Mouse (Mus musculus): ENCODE data around the gene Parvg. TPM values are rescaled to one million over a fixed set of nuclear protein-coding genes. Genes with fewer than 3 reads are reported as not detected.
"Not testable (repeated sequence)": the region's sequence is repeated elsewhere in the genome, so short reads cannot be mapped to it uniquely, and the experiment has no call there.

Gene Parvg
- polyA plus RNA-seq (2015; fragmentation: Nextera tagmentation; extraction: Ambion mirVana) = 0.75 and 1.0 TPM in 2 replicates

GRCm38 (mm10) chr15:84323966-84324869 is at the start of gene Parvg:
Gene Parvg, plus strand, starts transcription at chr15:84324026.
- Histone ChIP-seq H3K27ac (replicated peaks) (no peak within 1 kb of the TSS), H3K4me2 (replicated peaks) (no peak within 1 kb of the TSS), H3K36me3 (no peaks in the 10 kb centered on the region), H3K27me3 (no peaks in the 10 kb centered on the region), H3K4me1 (peaks cover 8% of the 10 kb centered on the region), H3K9me3 (no peaks in the 10 kb centered on the region), H3K9ac (replicated peaks) (no peak within 1 kb of the TSS), H3K4me3 (no peak within 1 kb of the TSS)
- WGBS = 85% methylated on average over 10 of the region's 10 CpGs
- ATAC-seq (replicated peaks) = no peak

- H3K4me3 ChIP-seq = no peak overlapping the region
- no peak overlapping the region for H3K27ac ChIP-seq (replicated peaks)
- H3K4me1 ChIP-seq = no peaks in the 10 kb centered on the region
- 83% methylated on average over 4 of the region's 4 CpGs for WGBS
- no peak overlapping the region for H3K4me2 ChIP-seq (replicated peaks)
- no peak for ATAC-seq (replicated peaks)
- H3K9me3 ChIP-seq = no peaks in the 10 kb centered on the region
- H3K9ac ChIP-seq (replicated peaks) = no peak overlapping the region
- no peaks in the 10 kb centered on the region for H3K36me3 ChIP-seq
- H3K27me3 ChIP-seq = no peaks in the 10 kb centered on the region
Measured at GRCm38 (mm10) chr15:84276066-84276465, 47.8 kb upstream of the Parvg start.

DNA sequence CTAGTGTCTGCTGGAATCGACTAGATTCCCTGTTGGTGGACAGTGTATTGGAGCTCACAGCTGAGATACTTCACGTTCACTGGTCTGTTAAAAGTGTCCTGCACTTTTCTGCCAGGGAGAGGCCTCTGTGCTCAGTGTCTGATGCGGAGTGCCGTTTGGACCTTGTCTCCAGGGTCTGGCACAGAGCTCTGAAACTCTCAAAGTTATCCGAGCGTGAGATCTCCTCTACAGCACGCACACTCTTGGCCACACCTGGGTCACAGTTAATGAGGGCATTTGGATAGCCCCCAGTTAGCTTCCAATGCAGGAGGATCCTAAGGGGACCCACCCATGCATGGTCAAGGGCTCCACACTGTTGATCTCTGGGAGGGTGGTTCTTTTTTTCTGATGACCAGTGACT is 45.7 kb upstream of the Parvg start:
- Histone ChIP-seq H3K36me3 (no peaks in the 10 kb centered on the region), H3K27ac (replicated peaks) (no peak overlapping the region), H3K4me1 (no peaks in the 10 kb centered on the region), H3K27me3 (no peaks in the 10 kb centered on the region), H3K4me2 (replicated peaks) (no peak overlapping the region), H3K9ac (replicated peaks) (no peak overlapping the region), H3K9me3 (no peaks in the 10 kb centered on the region), H3K4me3 (no peak overlapping the region)
- WGBS = 81% methylated on average over 7 of the region's 7 CpGs
- ATAC-seq (replicated peaks) = no peak

GRCm38 (mm10) chr15:84278656-84279055 is 45.2 kb upstream of the Parvg start:
- no peaks in the 10 kb centered on the region for H3K9me3 ChIP-seq
- no peak overlapping the region for H3K4me2 ChIP-seq (replicated peaks)
- no peaks in the 10 kb centered on the region for H3K4me1 ChIP-seq
- H3K27me3 ChIP-seq = no peaks in the 10 kb centered on the region
- H3K27ac ChIP-seq (replicated peaks) = no peak overlapping the region
- H3K36me3 ChIP-seq = no peaks in the 10 kb centered on the region
- no peak overlapping the region for H3K9ac ChIP-seq (replicated peaks)
- ATAC-seq (replicated peaks) = no peak
- 80% methylated on average over 7 of the region's 7 CpGs for WGBS
- no peak overlapping the region for H3K4me3 ChIP-seq

DNA sequence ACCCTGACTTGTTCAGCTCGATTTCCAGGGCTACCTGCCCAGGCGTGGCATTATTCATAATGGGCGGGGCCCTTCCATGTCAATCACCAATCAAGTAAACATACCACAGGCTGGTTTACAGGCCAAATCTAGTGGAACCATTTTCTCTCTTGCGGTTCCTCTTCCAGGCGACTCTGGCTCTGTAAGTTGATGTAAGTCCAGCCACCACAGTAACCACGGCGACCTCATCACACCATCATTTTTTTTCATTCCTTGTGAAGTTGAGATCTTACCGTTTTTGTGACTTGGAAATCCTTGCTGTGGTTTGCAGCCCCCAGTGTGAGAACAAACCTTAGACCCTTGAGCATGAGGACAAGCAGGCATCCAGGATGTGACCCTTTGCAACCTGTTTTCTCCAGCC is 43.5 kb upstream of the Parvg start:
- H3K27ac ChIP-seq (replicated peaks) = no peak overlapping the region
- no peaks in the 10 kb centered on the region for H3K4me1 ChIP-seq
- H3K4me3 ChIP-seq = no peak overlapping the region
- H3K4me2 ChIP-seq (replicated peaks) = no peak overlapping the region
- no peaks in the 10 kb centered on the region for H3K36me3 ChIP-seq
- H3K9me3 ChIP-seq = no peaks in the 10 kb centered on the region
- WGBS = 82% methylated on average over 8 of the region's 8 CpGs
- ATAC-seq (replicated peaks) = no peak
- H3K27me3 ChIP-seq = no peaks in the 10 kb centered on the region
- no peak overlapping the region for H3K9ac ChIP-seq (replicated peaks)

- Histone ChIP-seq H3K36me3 (no peaks in the 10 kb centered on the region), H3K27ac (replicated peaks) (no peak overlapping the region), H3K9ac (replicated peaks) (no peak overlapping the region), H3K4me1 (no peaks in the 10 kb centered on the region), H3K4me3 (no peak overlapping the region), H3K27me3 (no peaks in the 10 kb centered on the region), H3K9me3 (no peaks in the 10 kb centered on the region), H3K4me2 (replicated peaks) (no peak overlapping the region)
- ATAC-seq (replicated peaks) = no peak
- 89% methylated on average over 11 of the region's 11 CpGs for WGBS
Measured at GRCm38 (mm10) chr15:84280712-84281347, 43.0 kb upstream of the Parvg start.

- no peak for ATAC-seq (replicated peaks)
- Histone ChIP-seq H3K9me3 (no peaks in the 10 kb centered on the region), H3K9ac (replicated peaks) (no peak overlapping the region), H3K4me3 (no peak overlapping the region), H3K4me2 (replicated peaks) (no peak overlapping the region), H3K36me3 (no peaks in the 10 kb centered on the region), H3K27ac (replicated peaks) (no peak overlapping the region), H3K4me1 (no peaks in the 10 kb centered on the region), H3K27me3 (no peaks in the 10 kb centered on the region)
- 77% methylated on average over 20 of the region's 20 CpGs for WGBS
Measured at GRCm38 (mm10) chr15:84282206-84283085, 41.4 kb upstream of the Parvg start.

DNA sequence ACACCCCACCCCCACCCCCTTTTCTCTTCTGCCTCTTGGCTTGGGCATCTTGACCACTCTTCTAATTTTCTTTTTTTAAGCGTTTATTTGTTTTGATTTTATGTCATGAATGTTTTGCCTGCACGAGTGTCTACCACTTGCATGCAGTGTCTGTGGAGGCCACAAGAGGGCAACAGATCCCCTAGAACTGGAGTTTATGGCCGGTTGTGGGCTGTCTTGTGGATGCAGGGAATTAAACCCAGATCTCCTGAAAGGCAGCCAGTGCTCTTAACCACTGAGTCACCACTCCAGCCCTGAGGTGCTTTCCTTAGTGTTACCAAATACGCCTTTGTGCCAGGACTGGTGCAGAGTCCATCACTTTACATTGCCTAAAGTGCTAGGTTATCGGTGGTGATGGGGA is 39.8 kb upstream of the Parvg start:
- no peak for ATAC-seq (replicated peaks)
- 58% methylated on average over 5 of the region's 5 CpGs for WGBS
- Histone ChIP-seq H3K27ac (replicated peaks) (no peak overlapping the region), H3K4me3 (no peak overlapping the region), H3K9me3 (no peaks in the 10 kb centered on the region), H3K4me1 (no peaks in the 10 kb centered on the region), H3K9ac (replicated peaks) (no peak overlapping the region), H3K4me2 (replicated peaks) (no peak overlapping the region), H3K36me3 (no peaks in the 10 kb centered on the region), H3K27me3 (no peaks in the 10 kb centered on the region)

- 75% methylated on average over 7 of the region's 7 CpGs for WGBS
- Histone ChIP-seq H3K9ac (replicated peaks) (no peak overlapping the region), H3K36me3 (no peaks in the 10 kb centered on the region), H3K4me2 (replicated peaks) (no peak overlapping the region), H3K27ac (replicated peaks) (no peak overlapping the region), H3K4me1 (no peaks in the 10 kb centered on the region), H3K27me3 (no peaks in the 10 kb centered on the region), H3K4me3 (no peak overlapping the region), H3K9me3 (no peaks in the 10 kb centered on the region)
- ATAC-seq (replicated peaks) = no peak
Measured at GRCm38 (mm10) chr15:84285453-84285852, 38.4 kb upstream of the Parvg start.

GRCm38 (mm10) chr15:84288953-84289352 is 34.9 kb upstream of the Parvg start:
- H3K27me3 ChIP-seq; H3K4me3 ChIP-seq; H3K9ac ChIP-seq (replicated peaks); H3K4me2 ChIP-seq (replicated peaks); H3K36me3 ChIP-seq; H3K27ac ChIP-seq (replicated peaks); ATAC-seq (replicated peaks); H3K4me1 ChIP-seq; H3K9me3 ChIP-seq: not testable (repeated sequence)
- WGBS = 93% methylated on average over 1 of the region's 1 CpGs

- H3K27me3 ChIP-seq = no peaks in the 10 kb centered on the region
- no peak overlapping the region for H3K27ac ChIP-seq (replicated peaks)
- ATAC-seq (replicated peaks) = no peak
- peaks cover 11% of the 10 kb centered on the region; the same call in 1 of the 2 replicates for H3K4me1 ChIP-seq
- no peaks in the 10 kb centered on the region for H3K36me3 ChIP-seq
- H3K9ac ChIP-seq (replicated peaks) = no peak overlapping the region
- no peak overlapping the region for H3K4me2 ChIP-seq (replicated peaks)
- no peak overlapping the region for H3K4me3 ChIP-seq
- 96% methylated on average over 5 of the region's 5 CpGs for WGBS
- no peaks in the 10 kb centered on the region for H3K9me3 ChIP-seq
Measured at GRCm38 (mm10) chr15:84291097-84291496, 32.7 kb upstream of the Parvg start.

DNA sequence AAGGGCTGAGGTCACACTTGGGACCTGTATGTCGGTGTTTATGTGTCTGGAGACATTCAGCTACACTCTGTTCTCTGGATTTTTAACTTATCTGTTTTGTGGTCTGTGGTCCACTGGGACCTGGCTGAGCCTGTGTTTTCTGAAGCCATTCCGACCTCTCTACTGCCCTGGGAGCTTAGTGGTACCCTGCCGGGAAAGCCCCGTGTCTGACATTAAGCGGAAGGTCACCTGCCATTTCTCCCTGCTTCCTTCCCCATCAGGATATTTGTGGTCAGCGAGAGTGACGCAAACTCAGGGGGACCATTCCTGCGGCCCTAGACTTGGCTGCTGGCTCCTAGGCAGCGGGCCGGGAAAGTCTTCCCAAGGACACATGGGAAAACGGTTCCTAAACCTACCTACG is 30.2 kb upstream of the Parvg start:
- ATAC-seq (replicated peaks) = no peak
- no peak overlapping the region for H3K4me3 ChIP-seq
- WGBS = 78% methylated on average over 12 of the region's 12 CpGs
- H3K36me3 ChIP-seq = no peaks in the 10 kb centered on the region
- no peaks in the 10 kb centered on the region for H3K27me3 ChIP-seq
- H3K4me2 ChIP-seq (replicated peaks) = no peak overlapping the region
- peaks cover 15% of the 10 kb centered on the region for H3K4me1 ChIP-seq
- H3K9ac ChIP-seq (replicated peaks) = no peak overlapping the region
- H3K9me3 ChIP-seq = no peaks in the 10 kb centered on the region
- no peak overlapping the region for H3K27ac ChIP-seq (replicated peaks)

Measured in forebrain, embryonic 15.5 days (tissue).